Comparison of ENCODE assay signal across 16 mouse cellular contexts in the genomic region with DNA sequence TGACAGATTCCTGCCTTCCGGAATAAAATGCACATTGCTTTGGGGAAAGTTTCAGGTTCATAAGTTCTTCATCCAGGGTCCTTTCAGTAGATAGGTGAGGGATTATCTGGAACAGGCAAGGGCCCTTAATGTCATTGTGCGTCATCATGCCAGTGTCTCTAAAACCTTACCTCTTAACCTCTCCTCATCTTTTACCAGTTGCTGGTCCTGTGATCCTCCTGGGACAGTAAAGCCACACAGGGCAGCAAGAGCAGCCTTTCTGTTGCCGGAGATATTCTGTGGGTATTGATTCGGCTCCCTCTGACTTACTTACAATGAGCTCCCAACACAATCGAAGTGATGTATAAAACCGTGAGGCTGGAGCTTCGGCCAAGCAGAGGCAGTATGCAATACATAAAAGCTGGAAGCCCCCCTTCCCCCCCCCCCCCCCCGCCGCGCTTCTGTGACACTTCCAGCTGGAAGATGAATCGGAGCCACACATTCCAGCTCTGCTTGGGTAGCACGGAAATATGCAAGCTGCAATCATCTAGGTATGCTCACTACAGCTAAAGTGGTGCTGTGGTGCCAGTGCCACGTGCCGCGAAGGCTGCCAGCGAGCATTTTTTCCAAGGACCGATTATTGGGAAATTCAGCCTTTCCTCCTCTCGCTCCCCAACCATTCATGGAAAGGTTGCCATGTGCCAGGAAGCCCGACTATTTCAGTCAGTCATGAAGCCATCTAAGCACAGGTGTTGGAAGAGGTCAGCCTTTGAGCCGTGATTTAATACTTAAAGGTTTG.
A peak's percentile ranks its signal among the peaks of the same experiment; 100 is the strongest.
DNase-seq lines count a peak whose midpoint lies in the region; ATAC-seq and TF ChIP-seq lines count a peak whose summit lies in the region.
"Had no signal": no experiment of that assay in that cellular context is flagged by ENCODE, and none has a peak within 500 bp of the region (broad histone marks: within the 10 kb centered on the region; RNA-seq: fewer than 3 reads in every experiment).

No protein-coding gene starts in this region.

- no peaks in the 10 kb centered on the region for H3K36me3 ChIP-seq in forebrain, embryonic 16.5 days (ENCODE audit: control insufficient read depth, insufficient read depth)
- no peaks in the 10 kb centered on the region for H3K36me3 ChIP-seq in forebrain, embryonic 10.5 days (replicated peaks)
- H3K36me3 ChIP-seq in hindbrain, postnatal 0 days (ENCODE audit: insufficient read depth, low read length): no peaks in the 10 kb centered on the region
- no peaks in the 10 kb centered on the region for H3K36me3 ChIP-seq in hindbrain, embryonic 12.5 days
- no peaks in the 10 kb centered on the region for H3K36me3 ChIP-seq in midbrain, postnatal 0 days (ENCODE audit: insufficient read depth, low read length)
- no peaks in the 10 kb centered on the region for H3K36me3 ChIP-seq in midbrain, embryonic 14.5 days (ENCODE audit: control insufficient read depth, insufficient read depth, low read length)
- H3K36me3 ChIP-seq: embryonic facial prominence, embryonic 13.5 days; forebrain, embryonic 15.5 days; G1E; heart, embryonic 15.5 days; neural tube, embryonic 13.5 days had no signal

- no peaks in the 10 kb centered on the region for H3K27me3 ChIP-seq in forebrain, embryonic 16.5 days (replicated peaks; ENCODE audit: control insufficient read depth, insufficient read depth, low read length)
- peaks cover 15% of the 10 kb centered on the region; the same call in 1 of the 2 replicates for H3K27me3 ChIP-seq in forebrain, embryonic 10.5 days (ENCODE audit: poor library complexity, severe bottlenecking)
- H3K27me3 ChIP-seq in hindbrain, postnatal 0 days (ENCODE audit: insufficient read depth, low read length): no peaks in the 10 kb centered on the region
- no peaks in the 10 kb centered on the region for H3K27me3 ChIP-seq in hindbrain, embryonic 12.5 days
- H3K27me3 ChIP-seq in midbrain, postnatal 0 days (ENCODE audit: insufficient read depth, low read length): no peaks in the 10 kb centered on the region
- no peaks in the 10 kb centered on the region for H3K27me3 ChIP-seq in midbrain, embryonic 14.5 days (ENCODE audit: control insufficient read depth, insufficient read depth, low read length)
- H3K27me3 ChIP-seq: forebrain, embryonic 15.5 days; heart, embryonic 15.5 days; neural tube, embryonic 13.5 days had no signal

- no peak for TF ChIP-seq CTCF in hindbrain, postnatal 0 days (IDR thresholded peaks at IDR 0.05; ENCODE audit: low read depth)
- TF ChIP-seq CTCF in midbrain, postnatal 0 days (IDR thresholded peaks at IDR 0.05): no peak

- no peak for DNase-seq in forebrain, embryonic 10.5 days (ENCODE audit: extremely low spot score, low spot score)
- DNase-seq in hindbrain, postnatal 0 days (ENCODE audit: low spot score): peak; percentile 40
- DNase-seq in midbrain, postnatal 0 days (ENCODE audit: low spot score): peak; percentile 32
- no peak for DNase-seq in midbrain, embryonic 14.5 days
- no peak for DNase-seq in kidney, adult 8-10 months
- DNase-seq: cerebellum, adult 18-20 months; kidney, adult 9 months; kidney, postnatal 4 days; right cerebral cortex, postnatal 4 days had no signal

- H3K27ac ChIP-seq in forebrain, embryonic 16.5 days (ENCODE audit: low read length): no peak overlapping the region
- H3K27ac ChIP-seq in forebrain, embryonic 10.5 days: no peak overlapping the region
- no peak overlapping the region for H3K27ac ChIP-seq in hindbrain, postnatal 0 days
- H3K27ac ChIP-seq in hindbrain, embryonic 12.5 days: no peak overlapping the region
- H3K27ac ChIP-seq in midbrain, postnatal 0 days (ENCODE audit: low read depth, low read length): no peak overlapping the region
- H3K27ac ChIP-seq in midbrain, embryonic 14.5 days (replicated peaks; ENCODE audit: low read depth, low read length): no peak overlapping the region
- H3K27ac ChIP-seq: embryonic facial prominence, embryonic 13.5 days; forebrain, embryonic 15.5 days; heart, embryonic 15.5 days; neural tube, embryonic 13.5 days had no signal

- H3K4me3 ChIP-seq in forebrain, embryonic 16.5 days (replicated peaks; ENCODE audit: low read length): no peak overlapping the region
- H3K4me3 ChIP-seq in forebrain, embryonic 10.5 days: no peak overlapping the region
- no peak overlapping the region for H3K4me3 ChIP-seq in hindbrain, postnatal 0 days (ENCODE audit: low read length)
- no peak overlapping the region for H3K4me3 ChIP-seq in hindbrain, embryonic 12.5 days
- no peak overlapping the region for H3K4me3 ChIP-seq in midbrain, postnatal 0 days (ENCODE audit: low read depth, low read length)
- H3K4me3 ChIP-seq in midbrain, embryonic 14.5 days (replicated peaks; ENCODE audit: low read depth, low read length): no peak overlapping the region
- H3K4me3 ChIP-seq: embryonic facial prominence, embryonic 13.5 days; forebrain, embryonic 15.5 days; heart, embryonic 15.5 days; neural tube, embryonic 13.5 days had no signal

- no peaks in the 10 kb centered on the region for H3K9me3 ChIP-seq in forebrain, embryonic 16.5 days (ENCODE audit: control insufficient read depth, low read length)
- H3K9me3 ChIP-seq in forebrain, embryonic 10.5 days: no peaks in the 10 kb centered on the region
- H3K9me3 ChIP-seq in hindbrain, postnatal 0 days (ENCODE audit: low read length): no peaks in the 10 kb centered on the region
- H3K9me3 ChIP-seq in hindbrain, embryonic 12.5 days (replicated peaks): no peaks in the 10 kb centered on the region
- no peaks in the 10 kb centered on the region for H3K9me3 ChIP-seq in midbrain, postnatal 0 days (ENCODE audit: low read length)
- no peaks in the 10 kb centered on the region for H3K9me3 ChIP-seq in midbrain, embryonic 14.5 days (ENCODE audit: control insufficient read depth, low read length)
- H3K9me3 ChIP-seq: embryonic facial prominence, embryonic 13.5 days; forebrain, embryonic 15.5 days; G1E; heart, embryonic 15.5 days; neural tube, embryonic 13.5 days had no signal

- peak; percentile 49; the same call in 1 of the 2 replicates for ATAC-seq in forebrain, embryonic 16.5 days
- peak; percentile 55; the same call in 1 of the 2 replicates for ATAC-seq in hindbrain, postnatal 0 days
- no peak for ATAC-seq in hindbrain, embryonic 12.5 days (ENCODE audit: low FRiP score)
- no peak for ATAC-seq in midbrain, postnatal 0 days (ENCODE audit: low FRiP score)
- ATAC-seq in midbrain, embryonic 14.5 days (ENCODE audit: low FRiP score, low TSS enrichment): no peak
- ATAC-seq: forebrain, embryonic 15.5 days had no signal

- peaks cover 11% of the 10 kb centered on the region; the same call in 1 of the 2 replicates for H3K4me1 ChIP-seq in forebrain, embryonic 16.5 days (replicated peaks; ENCODE audit: control insufficient read depth, insufficient read depth, low read length)
- peaks cover 40% of the 10 kb centered on the region for H3K4me1 ChIP-seq in forebrain, embryonic 10.5 days
- no peaks in the 10 kb centered on the region for H3K4me1 ChIP-seq in hindbrain, postnatal 0 days (ENCODE audit: insufficient read depth, low read length)
- H3K4me1 ChIP-seq in hindbrain, embryonic 12.5 days: peaks cover 27% of the 10 kb centered on the region
- H3K4me1 ChIP-seq in midbrain, postnatal 0 days (ENCODE audit: insufficient read depth, low read length): no peaks in the 10 kb centered on the region
- peaks cover 15% of the 10 kb centered on the region for H3K4me1 ChIP-seq in midbrain, embryonic 14.5 days (ENCODE audit: control insufficient read depth, insufficient read depth, low read length)

- 64% methylated on average over 20 of the region's 20 CpGs for WGBS in forebrain, embryonic 16.5 days
- 84% methylated on average over 19 of the region's 20 CpGs for WGBS in forebrain, embryonic 10.5 days
- WGBS in hindbrain, postnatal 0 days: 36% methylated on average over 18 of the region's 20 CpGs
- 64% methylated on average over 18 of the region's 20 CpGs for WGBS in hindbrain, embryonic 12.5 days
- 68% methylated on average over 19 of the region's 20 CpGs for WGBS in midbrain, postnatal 0 days
- 68% methylated on average over 20 of the region's 20 CpGs for WGBS in midbrain, embryonic 14.5 days

- H3K4me2 ChIP-seq in forebrain, embryonic 16.5 days (ENCODE audit: low read length): no peak overlapping the region
- 0 out of 2 replicates have a peak overlapping the region, but pooled peaks have one; percentile 13 for H3K4me2 ChIP-seq in hindbrain, postnatal 0 days (ENCODE audit: low read depth, low read length)
- no peak overlapping the region for H3K4me2 ChIP-seq in hindbrain, embryonic 12.5 days (replicated peaks)
- no peak overlapping the region for H3K4me2 ChIP-seq in midbrain, postnatal 0 days (ENCODE audit: low read depth, low read length, poor library complexity, severe bottlenecking)
- H3K4me2 ChIP-seq in midbrain, embryonic 14.5 days (ENCODE audit: low read length): no peak overlapping the region
- H3K4me2 ChIP-seq: embryonic facial prominence, embryonic 13.5 days; forebrain, embryonic 15.5 days; heart, embryonic 15.5 days; neural tube, embryonic 13.5 days had no signal

- no peak overlapping the region for H3K9ac ChIP-seq in forebrain, embryonic 16.5 days (replicated peaks; ENCODE audit: low read depth, low read length)
- no peak overlapping the region for H3K9ac ChIP-seq in hindbrain, postnatal 0 days (replicated peaks; ENCODE audit: low read length)
- no peak overlapping the region for H3K9ac ChIP-seq in hindbrain, embryonic 12.5 days
- H3K9ac ChIP-seq in midbrain, postnatal 0 days (replicated peaks; ENCODE audit: low read length, poor library complexity, severe bottlenecking): no peak overlapping the region
- H3K9ac ChIP-seq in midbrain, embryonic 14.5 days (replicated peaks; ENCODE audit: low read length): no peak overlapping the region
- H3K9ac ChIP-seq: embryonic facial prominence, embryonic 13.5 days; forebrain, embryonic 15.5 days; heart, embryonic 15.5 days; neural tube, embryonic 13.5 days had no signal

Comparison
In these comparisons a context has a peak if more than half of its experiments do, and no peak if none do; other contexts are left out.
1. ATAC-seq: peak in forebrain, embryonic 16.5 days (single experiment) and hindbrain, postnatal 0 days (single experiment); none in hindbrain, embryonic 12.5 days (single experiment), midbrain, postnatal 0 days (single experiment) and midbrain, embryonic 14.5 days (single experiment).
2. DNase-seq: peak in hindbrain, postnatal 0 days (single experiment) and midbrain, postnatal 0 days (single experiment); none in forebrain, embryonic 10.5 days (single experiment), midbrain, embryonic 14.5 days (single experiment) and kidney, adult 8-10 months (0 of 2).